Mouse (Mus musculus): ENCODE measurements at regions not wholly inside any gene's neighbourhood (a gene's known extent, or its start where the extent isn't known, plus 50 kb on each side); places are given as distances from the start of the nearest gene placed in this dataset.

- Histone ChIP-seq H3K4me1 (ENCODE audit: control insufficient read depth, insufficient read depth, low read length) (0 out of 2 replicates have a peak, but pooled peaks cover 9% of the 10 kb centered on the region), H3K9me3 (ENCODE audit: control insufficient read depth, low read length) (peaks cover 3% of the 10 kb centered on the region; the same call in 1 of the 2 replicates), H3K4me2 (replicated peaks; ENCODE audit: low read depth, low read length) (no peak overlapping the region), H3K27ac (ENCODE audit: low read depth, low read length) (no peak overlapping the region), H3K27me3 (ENCODE audit: control insufficient read depth, insufficient read depth, low read length) (no peaks in the 10 kb centered on the region), H3K9ac (ENCODE audit: low read depth, low read length) (no peak overlapping the region), H3K36me3 (ENCODE audit: control insufficient read depth, insufficient read depth, low read length) (no peaks in the 10 kb centered on the region), H3K4me3 (ENCODE audit: low read length) (no peak overlapping the region)
- no peak for ATAC-seq (ENCODE audit: low FRiP score, low TSS enrichment)
- WGBS, result 61% methylated on average over 15 of the region's 15 CpGs
Measured at GRCm38 (mm10) chr2:173451993-173452481, 70.3 kb upstream of the 1700021F07Rik start.

GRCm38 (mm10) chr2:173452800-173453199, 69.6 kb upstream of the 1700021F07Rik start:
- H3K4me1 ChIP-seq (ENCODE audit: control insufficient read depth, insufficient read depth, low read length), result 0 out of 2 replicates have a peak, but pooled peaks cover 9% of the 10 kb centered on the region
- no peak for ATAC-seq (ENCODE audit: low FRiP score, low TSS enrichment)
- H3K27me3 ChIP-seq (ENCODE audit: control insufficient read depth, insufficient read depth, low read length), result no peaks in the 10 kb centered on the region
- no peak overlapping the region for H3K4me2 ChIP-seq (replicated peaks; ENCODE audit: low read depth, low read length)
- no peak overlapping the region for H3K9ac ChIP-seq (ENCODE audit: low read depth, low read length)
- H3K9me3 ChIP-seq (ENCODE audit: control insufficient read depth, low read length), result peaks cover 3% of the 10 kb centered on the region; the same call in 1 of the 2 replicates
- no peak overlapping the region for H3K27ac ChIP-seq (ENCODE audit: low read depth, low read length)
- WGBS, result 83% methylated on average over 4 of the region's 4 CpGs
- no peaks in the 10 kb centered on the region for H3K36me3 ChIP-seq (ENCODE audit: control insufficient read depth, insufficient read depth, low read length)
- no peak overlapping the region for H3K4me3 ChIP-seq (ENCODE audit: low read length)

- ATAC-seq (ENCODE audit: low FRiP score, low TSS enrichment), result peak; percentile 47; the same call in 1 of the 2 replicates
- Histone ChIP-seq H3K9ac (ENCODE audit: low read depth, low read length) (no peak overlapping the region), H3K9me3 (ENCODE audit: control insufficient read depth, low read length) (peaks cover 3% of the 10 kb centered on the region; the same call in 1 of the 2 replicates), H3K4me1 (ENCODE audit: control insufficient read depth, insufficient read depth, low read length) (0 out of 2 replicates have a peak, but pooled peaks cover 6% of the 10 kb centered on the region), H3K36me3 (ENCODE audit: control insufficient read depth, insufficient read depth, low read length) (no peaks in the 10 kb centered on the region), H3K4me3 (ENCODE audit: low read length) (no peak overlapping the region), H3K27me3 (ENCODE audit: control insufficient read depth, insufficient read depth, low read length) (no peaks in the 10 kb centered on the region), H3K27ac (ENCODE audit: low read depth, low read length) (no peak overlapping the region), H3K4me2 (replicated peaks; ENCODE audit: low read depth, low read length) (no peak overlapping the region)
- WGBS, result 73% methylated on average over 14 of the region's 14 CpGs
Measured at GRCm38 (mm10) chr2:173453569-173454405, 68.6 kb upstream of the 1700021F07Rik start.

DNA sequence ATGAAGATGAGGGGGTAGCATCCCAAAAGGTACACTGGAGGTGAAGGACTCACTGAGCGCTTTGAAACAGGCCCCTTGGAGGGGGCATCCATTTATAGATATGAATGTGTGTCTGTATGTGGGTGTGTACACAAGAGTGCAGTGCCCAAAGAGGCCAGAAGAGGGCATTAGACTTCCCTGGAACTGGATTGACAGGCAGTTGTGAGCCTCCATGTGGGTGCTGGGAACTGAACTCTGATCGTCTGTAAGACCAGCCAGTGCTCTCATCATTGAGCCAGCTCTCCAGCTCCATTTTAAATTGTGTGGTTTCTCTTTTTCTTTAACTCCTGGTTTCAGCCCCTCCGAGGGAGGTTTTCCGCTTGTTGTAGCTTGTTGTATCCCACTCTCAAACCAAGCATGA, 67.6 kb upstream of the 1700021F07Rik start:
- H3K36me3 ChIP-seq (ENCODE audit: control insufficient read depth, insufficient read depth, low read length), result no peaks in the 10 kb centered on the region
- no peaks in the 10 kb centered on the region for H3K4me1 ChIP-seq (ENCODE audit: control insufficient read depth, insufficient read depth, low read length)
- H3K27me3 ChIP-seq (ENCODE audit: control insufficient read depth, insufficient read depth, low read length), result no peaks in the 10 kb centered on the region
- no peak for ATAC-seq (ENCODE audit: low FRiP score, low TSS enrichment)
- no peak overlapping the region for H3K4me3 ChIP-seq (ENCODE audit: low read length)
- H3K4me2 ChIP-seq (replicated peaks; ENCODE audit: low read depth, low read length), result no peak overlapping the region
- H3K9ac ChIP-seq (ENCODE audit: low read depth, low read length), result no peak overlapping the region
- peaks cover 3% of the 10 kb centered on the region; the same call in 1 of the 2 replicates for H3K9me3 ChIP-seq (ENCODE audit: control insufficient read depth, low read length)
- no peak overlapping the region for H3K27ac ChIP-seq (ENCODE audit: low read depth, low read length)
- 93% methylated on average over 4 of the region's 4 CpGs for WGBS

GRCm38 (mm10) chr2:173455216-173455615, 67.2 kb upstream of the 1700021F07Rik start:
- Histone ChIP-seq H3K4me1 (ENCODE audit: control insufficient read depth, insufficient read depth, low read length) (no peaks in the 10 kb centered on the region), H3K27ac (ENCODE audit: low read depth, low read length) (no peak overlapping the region), H3K27me3 (ENCODE audit: control insufficient read depth, insufficient read depth, low read length) (no peaks in the 10 kb centered on the region), H3K9ac (ENCODE audit: low read depth, low read length) (no peak overlapping the region), H3K36me3 (ENCODE audit: control insufficient read depth, insufficient read depth, low read length) (no peaks in the 10 kb centered on the region), H3K9me3 (ENCODE audit: control insufficient read depth, low read length) (peaks cover 3% of the 10 kb centered on the region; the same call in 1 of the 2 replicates), H3K4me2 (replicated peaks; ENCODE audit: low read depth, low read length) (no peak overlapping the region), H3K4me3 (ENCODE audit: low read length) (no peak overlapping the region)
- WGBS, result 77% methylated on average over 12 of the region's 12 CpGs
- no peak for ATAC-seq (ENCODE audit: low FRiP score, low TSS enrichment)

DNA sequence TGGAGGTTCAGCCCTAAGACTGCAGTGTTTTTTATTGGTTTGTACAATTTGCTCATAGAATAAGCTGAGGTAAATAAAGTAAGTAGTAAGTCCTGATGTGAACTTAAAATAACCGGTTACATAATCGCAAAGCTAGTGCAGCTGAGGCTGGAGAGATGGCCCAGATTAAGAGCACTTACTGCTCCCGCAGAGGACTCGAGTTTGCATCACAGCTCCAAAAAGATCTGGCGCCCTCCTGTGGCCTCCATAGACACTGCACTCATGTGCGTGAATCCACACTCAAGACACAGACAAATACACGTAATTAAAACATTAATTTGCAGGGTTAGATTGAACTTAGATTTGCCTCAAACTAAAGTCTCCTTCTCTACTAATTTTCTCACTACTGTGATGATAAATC, 66.3 kb upstream of the 1700021F07Rik start:
- no peak overlapping the region for H3K9ac ChIP-seq (ENCODE audit: low read depth, low read length)
- no peaks in the 10 kb centered on the region for H3K4me1 ChIP-seq (ENCODE audit: control insufficient read depth, insufficient read depth, low read length)
- no peaks in the 10 kb centered on the region for H3K27me3 ChIP-seq (ENCODE audit: control insufficient read depth, insufficient read depth, low read length)
- H3K4me2 ChIP-seq (replicated peaks; ENCODE audit: low read depth, low read length), result no peak overlapping the region
- no peaks in the 10 kb centered on the region for H3K36me3 ChIP-seq (ENCODE audit: control insufficient read depth, insufficient read depth, low read length)
- ATAC-seq (ENCODE audit: low FRiP score, low TSS enrichment), result no peak
- peaks cover 3% of the 10 kb centered on the region; the same call in 1 of the 2 replicates for H3K9me3 ChIP-seq (ENCODE audit: control insufficient read depth, low read length)
- no peak overlapping the region for H3K4me3 ChIP-seq (ENCODE audit: low read length)
- no peak overlapping the region for H3K27ac ChIP-seq (ENCODE audit: low read depth, low read length)
- WGBS, result 84% methylated on average over 7 of the region's 7 CpGs

GRCm38 (mm10) chr2:173456924-173457623, 65.3 kb upstream of the 1700021F07Rik start:
- no peaks in the 10 kb centered on the region for H3K27me3 ChIP-seq (ENCODE audit: control insufficient read depth, insufficient read depth, low read length)
- H3K27ac ChIP-seq (ENCODE audit: low read depth, low read length), result no peak overlapping the region
- no peaks in the 10 kb centered on the region for H3K36me3 ChIP-seq (ENCODE audit: control insufficient read depth, insufficient read depth, low read length)
- H3K4me1 ChIP-seq (ENCODE audit: control insufficient read depth, insufficient read depth, low read length), result no peaks in the 10 kb centered on the region
- ATAC-seq (ENCODE audit: low FRiP score, low TSS enrichment), result no peak
- no peak overlapping the region for H3K4me2 ChIP-seq (replicated peaks; ENCODE audit: low read depth, low read length)
- 91% methylated on average over 9 of the region's 9 CpGs for WGBS
- H3K9ac ChIP-seq (ENCODE audit: low read depth, low read length), result no peak overlapping the region
- H3K4me3 ChIP-seq (ENCODE audit: low read length), result no peak overlapping the region
- peaks cover 3% of the 10 kb centered on the region; the same call in 1 of the 2 replicates for H3K9me3 ChIP-seq (ENCODE audit: control insufficient read depth, low read length)

DNA sequence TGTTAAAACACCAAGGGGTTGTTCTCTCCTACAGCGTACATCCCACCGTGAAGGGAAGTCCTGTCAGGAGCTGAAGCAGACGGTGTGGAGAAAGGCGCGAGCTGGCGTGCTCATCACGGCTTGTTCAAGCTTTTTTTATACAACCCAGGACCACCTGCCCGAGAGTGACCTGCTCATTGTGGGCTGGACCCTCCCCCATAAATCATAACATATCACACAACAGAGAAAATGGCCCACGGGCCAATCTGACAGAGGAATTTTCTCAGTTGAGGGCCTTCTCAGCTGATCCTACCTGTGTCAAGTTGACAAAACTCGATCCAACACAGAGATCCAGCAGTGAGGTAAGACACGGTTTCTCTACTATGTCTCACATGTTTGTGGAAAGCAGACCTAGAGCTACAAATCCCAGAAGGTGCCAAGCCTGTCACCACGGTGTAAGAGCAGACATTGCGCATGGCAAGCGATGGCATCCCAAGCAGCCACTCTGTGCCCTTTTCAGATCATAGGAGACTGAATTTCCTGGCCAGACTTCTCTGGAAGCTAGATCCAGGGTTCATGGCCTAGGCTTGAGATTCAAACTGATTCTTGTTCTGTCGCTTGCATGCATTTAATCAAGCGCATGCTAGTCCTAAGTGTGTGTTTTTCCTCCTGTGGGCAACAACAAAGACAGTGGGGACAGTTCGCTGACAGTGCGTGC, 64.6 kb upstream of the 1700021F07Rik start:
- Histone ChIP-seq H3K36me3 (ENCODE audit: control insufficient read depth, insufficient read depth, low read length) (no peaks in the 10 kb centered on the region), H3K4me1 (ENCODE audit: control insufficient read depth, insufficient read depth, low read length) (no peaks in the 10 kb centered on the region), H3K9me3 (ENCODE audit: control insufficient read depth, low read length) (peaks cover 3% of the 10 kb centered on the region; the same call in 1 of the 2 replicates), H3K4me3 (ENCODE audit: low read length) (no peak overlapping the region), H3K27ac (ENCODE audit: low read depth, low read length) (no peak overlapping the region), H3K4me2 (replicated peaks; ENCODE audit: low read depth, low read length) (no peak overlapping the region), H3K27me3 (ENCODE audit: control insufficient read depth, insufficient read depth, low read length) (no peaks in the 10 kb centered on the region), H3K9ac (ENCODE audit: low read depth, low read length) (no peak overlapping the region)
- ATAC-seq (ENCODE audit: low FRiP score, low TSS enrichment), result no peak
- WGBS, result 91% methylated on average over 18 of the region's 18 CpGs

Measured in kidney, embryonic 14.5 days (tissue).